ENCODE assay signal across 8 mouse cellular contexts in genomic region chr7:130533316-130534260, GRCm38 (mm10). TPM values are rescaled to one million over a fixed set of nuclear protein-coding genes. Genes with fewer than 3 reads are reported as not detected.
DNase-seq lines count a peak whose midpoint lies in the region; ATAC-seq and TF ChIP-seq lines count a peak whose summit lies in the region.

No protein-coding gene starts in this region.

- no peak overlapping the region for H3K9ac ChIP-seq in kidney, embryonic 14.5 days (ENCODE audit: low read depth, low read length)
- H3K9ac ChIP-seq in limb, embryonic 14.5 days (ENCODE audit: low read depth, low read length, severe bottlenecking): no peak overlapping the region

- WGBS in heart, embryonic 10.5 days: 52% methylated on average over 23 of the region's 25 CpGs
- 53% methylated on average over 24 of the region's 25 CpGs for WGBS in kidney, embryonic 14.5 days
- 49% methylated on average over 25 of the region's 25 CpGs for WGBS in limb, embryonic 14.5 days

- no peaks in the 10 kb centered on the region for H3K27me3 ChIP-seq in heart, embryonic 10.5 days (ENCODE audit: insufficient read depth, poor library complexity, severe bottlenecking)
- H3K27me3 ChIP-seq in kidney, embryonic 14.5 days (ENCODE audit: control insufficient read depth, insufficient read depth, low read length): no peaks in the 10 kb centered on the region
- no peaks in the 10 kb centered on the region for H3K27me3 ChIP-seq in limb, embryonic 14.5 days (ENCODE audit: control insufficient read depth, insufficient read depth, low read length)

- peak; percentile 99 for ATAC-seq in erythroblast, adult 5-6 weeks (replicated peaks; ENCODE audit: low FRiP score, poor library complexity, severe bottlenecking)
- ATAC-seq in kidney, embryonic 14.5 days (ENCODE audit: low FRiP score, low TSS enrichment): peak; percentile 82
- ATAC-seq in limb, embryonic 14.5 days (ENCODE audit: low FRiP score, low read depth): peak; percentile 85

- H3K4me3 ChIP-seq in heart, embryonic 10.5 days: no peak overlapping the region
- no peak overlapping the region for H3K4me3 ChIP-seq in kidney, embryonic 14.5 days (ENCODE audit: low read length)
- no peak overlapping the region for H3K4me3 ChIP-seq in limb, embryonic 14.5 days (replicated peaks; ENCODE audit: low read length)

- no peak overlapping the region for H3K4me2 ChIP-seq in kidney, embryonic 14.5 days (replicated peaks; ENCODE audit: low read depth, low read length)
- no peak overlapping the region for H3K4me2 ChIP-seq in limb, embryonic 14.5 days (replicated peaks; ENCODE audit: low read depth, low read length, severe bottlenecking)

- H3K27ac ChIP-seq in heart, embryonic 10.5 days: no peak overlapping the region
- no peak overlapping the region for H3K27ac ChIP-seq in kidney, embryonic 14.5 days (ENCODE audit: low read depth, low read length)
- H3K27ac ChIP-seq in limb, embryonic 14.5 days (replicated peaks; ENCODE audit: low read depth, low read length): no peak overlapping the region

- H3K4me1 ChIP-seq in heart, embryonic 10.5 days: no peaks in the 10 kb centered on the region
- no peaks in the 10 kb centered on the region for H3K4me1 ChIP-seq in kidney, embryonic 14.5 days (ENCODE audit: control insufficient read depth, insufficient read depth, low read length)
- H3K4me1 ChIP-seq in limb, embryonic 14.5 days (ENCODE audit: control insufficient read depth, insufficient read depth, low read length): no peaks in the 10 kb centered on the region

- H3K9me3 ChIP-seq in heart, embryonic 10.5 days: no peaks in the 10 kb centered on the region
- H3K9me3 ChIP-seq in kidney, embryonic 14.5 days (ENCODE audit: control insufficient read depth, low read length): no peaks in the 10 kb centered on the region
- H3K9me3 ChIP-seq in limb, embryonic 14.5 days (ENCODE audit: control insufficient read depth, low read length): no peaks in the 10 kb centered on the region

- TF ChIP-seq POLR2A in limb, embryonic 14.5 days (IDR thresholded peaks at IDR 0.05; ENCODE audit: borderline replicate concordance, extremely low read depth, insufficient read depth, insufficient read length): no peak

- peak; percentile 93 for DNase-seq in 416B (ENCODE audit: low read depth)
- peak; percentile 72 to 85 for DNase-seq in adrenal gland, postnatal 4 days (ENCODE audit: low spot score in 2 of 2)
- DNase-seq in heart, embryonic 10.5 days (ENCODE audit: low spot score): peak; percentile 91
- DNase-seq in limb, embryonic 14.5 days (ENCODE audit: low spot score): peak; percentile 82
- peak; percentile 76 to 83 for DNase-seq in monocyte, adult 2 months (ENCODE audit: low read depth in 1 of 2, low spot score in 2 of 2)
- peak; percentile 66 to 87 for DNase-seq in spleen, postnatal 14 days (ENCODE audit: low spot score in 2 of 2)

- H3K36me3 ChIP-seq in heart, embryonic 10.5 days: peaks cover 78% of the 10 kb centered on the region
- peaks cover 77% of the 10 kb centered on the region for H3K36me3 ChIP-seq in kidney, embryonic 14.5 days (ENCODE audit: control insufficient read depth, insufficient read depth, low read length)
- H3K36me3 ChIP-seq in limb, embryonic 14.5 days (ENCODE audit: control insufficient read depth, insufficient read depth, low read length): peaks cover 74% of the 10 kb centered on the region

RNA-seq across cellular contexts. Expression of gene Ate1, which starts 13.4 kb away (rescaled TPM):
- 10 to 100 TPM; 42.7 to 44.9 TPM for total RNA-seq in adrenal gland, postnatal 4 days (2021)
- 11.5 and 23.6 TPM in 2 replicates for total RNA-seq in erythroblast, adult 5-6 weeks (2015; ENCODE audit: low replicate concordance)
- 15.5 and 16.4 TPM in 2 replicates for total RNA-seq in erythroblast, adult 5-6 weeks (2017; ENCODE audit: low replicate concordance)
- 59.2 and 62.6 TPM in 2 replicates for polyA plus RNA-seq in heart, embryonic 10.5 days (2016; fragmentation: Nextera tagmentation; extraction: Ambion mirVana)
- 74.1 and 75.4 TPM in 2 replicates for polyA plus RNA-seq in kidney, embryonic 14.5 days (2014; fragmentation: Nextera tagmentation; extraction: Ambion mirVana)
- polyA plus RNA-seq in limb, embryonic 14.5 days (2012; rRNA removed): 12.8 and 12.9 TPM in 2 replicates
- 47.8 and 50.3 TPM in 2 replicates for polyA plus RNA-seq in limb, embryonic 14.5 days (2014; fragmentation: Nextera tagmentation; extraction: Ambion mirVana)

RNA-seq across cellular contexts. Expression of gene Nsmce4a, which starts 39.3 kb away (rescaled TPM):
- total RNA-seq in adrenal gland, postnatal 4 days (2021): 100 to 1,000 TPM in 1 of 2 experiments, 10 to 100 TPM in 1; 96.3 to 100 TPM
- 65.8 and 101 TPM in 2 replicates for total RNA-seq in erythroblast, adult 5-6 weeks (2015; ENCODE audit: low replicate concordance)
- total RNA-seq in erythroblast, adult 5-6 weeks (2017; ENCODE audit: low replicate concordance): 52.1 and 75.8 TPM in 2 replicates
- 131 and 152 TPM in 2 replicates for polyA plus RNA-seq in heart, embryonic 10.5 days (2016; fragmentation: Nextera tagmentation; extraction: Ambion mirVana)
- 228 and 242 TPM in 2 replicates for polyA plus RNA-seq in kidney, embryonic 14.5 days (2014; fragmentation: Nextera tagmentation; extraction: Ambion mirVana)
- 73.1 and 88.8 TPM in 2 replicates for polyA plus RNA-seq in limb, embryonic 14.5 days (2012; rRNA removed)
- 163 and 164 TPM in 2 replicates for polyA plus RNA-seq in limb, embryonic 14.5 days (2014; fragmentation: Nextera tagmentation; extraction: Ambion mirVana)

RNA-seq across cellular contexts. Expression of gene Tacc2, which starts 43.6 kb away (rescaled TPM):
- 10 to 100 TPM; 50.8 to 55.8 TPM for total RNA-seq in adrenal gland, postnatal 4 days (2021)
- total RNA-seq in erythroblast, adult 5-6 weeks (2015; ENCODE audit: low replicate concordance): 0.19 and 4.8 TPM in 2 replicates
- total RNA-seq in erythroblast, adult 5-6 weeks (2017; ENCODE audit: low replicate concordance): 2.5 and 4.0 TPM in 2 replicates
- 44.8 and 50.8 TPM in 2 replicates for polyA plus RNA-seq in heart, embryonic 10.5 days (2016; fragmentation: Nextera tagmentation; extraction: Ambion mirVana)
- 24.4 and 41.5 TPM in 2 replicates for polyA plus RNA-seq in kidney, embryonic 14.5 days (2014; fragmentation: Nextera tagmentation; extraction: Ambion mirVana)
- polyA plus RNA-seq in limb, embryonic 14.5 days (2012; rRNA removed): 47.3 and 49.1 TPM in 2 replicates
- polyA plus RNA-seq in limb, embryonic 14.5 days (2014; fragmentation: Nextera tagmentation; extraction: Ambion mirVana): 38.2 and 39.8 TPM in 2 replicates
